Mouse (Mus musculus) testis, adult 2 months (tissue): ENCODE results near the gene Egf. TPM values are rescaled to one million over a fixed set of nuclear protein-coding genes. Genes with fewer than 3 reads are reported as not detected.

Source experiments
- H3K27ac ChIP-seq: fragments of 200-500 bp; 2 replicates; pipeline ENCODE4 v1.5.1; 2012; ENCODE audit warnings: low read depth, low read length; ENCODE audit not compliant: control insufficient read depth, insufficient read depth
- H3K27me3 ChIP-seq: fragments of 200-500 bp; 2 replicates; pipeline ENCODE4 v1.6.1; 2012; ENCODE audit warnings: mild to moderate bottlenecking, low read length, moderate library complexity; ENCODE audit not compliant: control insufficient read depth, insufficient read depth
- H3K36me3 ChIP-seq: fragments of 200-500 bp; 2 replicates; pipeline ENCODE4 v1.6.1; 2012; ENCODE audit warnings: mild to moderate bottlenecking, low read length; ENCODE audit not compliant: control insufficient read depth, insufficient read depth
- H3K4me1 ChIP-seq: fragments of 200-500 bp; 2 replicates; pipeline ENCODE4 v1.6.1; 2012; ENCODE audit warnings: low read length; ENCODE audit not compliant: control insufficient read depth, insufficient read depth
- H3K4me3 ChIP-seq: fragments of 200-500 bp; 2 replicates; pipeline ENCODE4 v1.5.1; 2012; ENCODE audit warnings: low read depth, mild to moderate bottlenecking, low read length, moderate library complexity, mixed read lengths; ENCODE audit not compliant: control insufficient read depth
- CTCF ChIP-seq: fragments of 200-500 bp; IDR thresholded peaks from 2 replicates; pipeline ENCODE4 v1.5.1; 2012; ENCODE audit warnings: low read depth, mild to moderate bottlenecking, inconsistent platforms, low read length, moderate library complexity; ENCODE audit not compliant: control insufficient read depth, insufficient read depth, insufficient replicate concordance
- POLR2A ChIP-seq: fragments of 200-500 bp; IDR thresholded peaks from 2 replicates; pipeline ENCODE4 v1.6.1; 2012; ENCODE audit warnings: low read depth, mild to moderate bottlenecking, inconsistent platforms, low read length, moderate library complexity; ENCODE audit not compliant: control insufficient read depth
- polyA plus RNA-seq: library from polyadenylated mRNA; depleted of rRNA; stranded (reverse); fragments of >200 nt; gene quantifications from 2 replicates; pipeline ENCODE4 v1.2.3, GENCODE M21; 2012

Egf gene
- polyA plus RNA-seq, 1 experiment: 3.4 TPM

GRCm38 (mm10) chr3:129650931-129651330 lies 104.2 kb downstream of the Egf start:
- no peaks in the 10 kb centered on the region for H3K4me1 ChIP-seq
- no peak for TF ChIP-seq POLR2A
- no peak for TF ChIP-seq CTCF
- H3K27me3 ChIP-seq: no peaks in the 10 kb centered on the region
- H3K36me3 ChIP-seq: no peaks in the 10 kb centered on the region
- H3K27ac ChIP-seq: no peak overlapping the region
- no peak overlapping the region for H3K4me3 ChIP-seq

- no peak overlapping the region for H3K27ac ChIP-seq
- H3K4me1 ChIP-seq: no peaks in the 10 kb centered on the region
- H3K4me3 ChIP-seq: no peak overlapping the region
- H3K27me3 ChIP-seq: no peaks in the 10 kb centered on the region
- H3K36me3 ChIP-seq: no peaks in the 10 kb centered on the region
- TF ChIP-seq CTCF: no peak
- TF ChIP-seq POLR2A: no peak
Measured at GRCm38 (mm10) chr3:129650293-129650612, 104.9 kb downstream of the Egf start.

GRCm38 (mm10) chr3:129649586-129650292 lies 105.4 kb downstream of the Egf start:
- no peak for TF ChIP-seq CTCF
- no peak for TF ChIP-seq POLR2A
- Histone ChIP-seq H3K27me3 (no peaks in the 10 kb centered on the region), H3K4me1 (no peaks in the 10 kb centered on the region), H3K4me3 (no peak overlapping the region), H3K27ac (no peak overlapping the region), H3K36me3 (no peaks in the 10 kb centered on the region)

- H3K27me3 ChIP-seq: no peaks in the 10 kb centered on the region
- H3K36me3 ChIP-seq: no peaks in the 10 kb centered on the region
- H3K4me3 ChIP-seq: no peak overlapping the region
- H3K4me1 ChIP-seq: no peaks in the 10 kb centered on the region
- H3K27ac ChIP-seq: no peak overlapping the region
- TF ChIP-seq CTCF (no peak), POLR2A (no peak)
Measured at GRCm38 (mm10) chr3:129648598-129648997, 106.5 kb downstream of the Egf start.

GRCm38 (mm10) chr3:129647312-129647711 lies 107.8 kb downstream of the Egf start:
- no peaks in the 10 kb centered on the region for H3K36me3 ChIP-seq
- H3K27ac ChIP-seq: no peak overlapping the region
- TF ChIP-seq CTCF: no peak
- no peak for TF ChIP-seq POLR2A
- no peaks in the 10 kb centered on the region for H3K4me1 ChIP-seq
- no peak overlapping the region for H3K4me3 ChIP-seq
- H3K27me3 ChIP-seq: no peaks in the 10 kb centered on the region

- Histone ChIP-seq H3K4me3 (no peak overlapping the region), H3K36me3 (no peaks in the 10 kb centered on the region)
Measured at GRCm38 (mm10) chr3:129646781-129647180, 108.3 kb downstream of the Egf start.

GRCm38 (mm10) chr3:129645409-129645808 lies 109.7 kb downstream of the Egf start:
- no peaks in the 10 kb centered on the region for H3K4me1 ChIP-seq
- TF ChIP-seq CTCF (no peak), POLR2A (no peak)

More at GRCm38 (mm10) chr3:129646781-129647180, 108.3 kb downstream of the Egf start:
- Histone ChIP-seq H3K27ac (no peak overlapping the region), H3K4me1 (no peaks in the 10 kb centered on the region), H3K27me3 (no peaks in the 10 kb centered on the region)
- no peak for TF ChIP-seq POLR2A
- no peak for TF ChIP-seq CTCF

GRCm38 (mm10) chr3:129641621-129642020 lies 113.5 kb downstream of the Egf start:
- TF ChIP-seq CTCF: no peak
- no peak for TF ChIP-seq POLR2A
- no peaks in the 10 kb centered on the region for H3K27me3 ChIP-seq
- no peak overlapping the region for H3K4me3 ChIP-seq
- H3K4me1 ChIP-seq: no peaks in the 10 kb centered on the region
- H3K27ac ChIP-seq: no peak overlapping the region
- H3K36me3 ChIP-seq: no peaks in the 10 kb centered on the region

More at GRCm38 (mm10) chr3:129645409-129645808, 109.7 kb downstream of the Egf start:
- no peak overlapping the region for H3K27ac ChIP-seq
- no peaks in the 10 kb centered on the region for H3K36me3 ChIP-seq
- H3K4me3 ChIP-seq: no peak overlapping the region
- no peaks in the 10 kb centered on the region for H3K27me3 ChIP-seq
